Mouse (Mus musculus): ENCODE results near the gene Rorc.

The Rorc gene

GRCm38 (mm10) chr3:94377028-94377923 lies 4.7 kb downstream of the Rorc start:
- in situ Hi-C loops (cut with MboI): no loop called here

- in situ Hi-C loops (cut with MboI): no loop called here
Measured at GRCm38 (mm10) chr3:94379831-94380510, 7.4 kb downstream of the Rorc start.

GRCm38 (mm10) chr3:94382308-94382707 lies 9.7 kb downstream of the Rorc start:
- in situ Hi-C loops (cut with MboI): no loop called here

GRCm38 (mm10) chr3:94383476-94383875 lies 10.9 kb downstream of the Rorc start:
- in situ Hi-C loops (cut with MboI): no loop called here

GRCm38 (mm10) chr3:94386671-94387070 lies 14.1 kb downstream of the Rorc start:
- in situ Hi-C loops (cut with MboI): no loop called here

- in situ Hi-C loops (cut with MboI): no loop called here
Measured at GRCm38 (mm10) chr3:94387391-94387790, 14.8 kb downstream of the Rorc start.

GRCm38 (mm10) chr3:94388047-94388446 lies 15.5 kb downstream of the Rorc start:
- in situ Hi-C loops (cut with MboI): no loop called here

GRCm38 (mm10) chr3:94389420-94389819 lies 16.8 kb downstream of the Rorc start:
- in situ Hi-C loops (cut with MboI): no loop called here

GRCm38 (mm10) chr3:94391001-94391400 lies 18.4 kb downstream of the Rorc start:
- in situ Hi-C loops (cut with MboI): no loop called here

- in situ Hi-C loops (cut with MboI): no loop called here
Measured at GRCm38 (mm10) chr3:94392128-94392527, 19.5 kb downstream of the Rorc start.

GRCm38 (mm10) chr3:94393049-94393448 lies 20.5 kb downstream of the Rorc start:
- in situ Hi-C loops (cut with MboI): no loop called here

GRCm38 (mm10) chr3:94396336-94396735 lies 23.7 kb downstream of the Rorc start:
- in situ Hi-C loops (cut with MboI): no loop called here

- in situ Hi-C loops (cut with MboI): no loop called here
Measured at GRCm38 (mm10) chr3:94396851-94397250, 24.3 kb downstream of the Rorc start.

- in situ Hi-C loops (cut with MboI): no loop called here
Measured at GRCm38 (mm10) chr3:94398217-94398616, 25.6 kb downstream of the Rorc start, which contains the start of gene Lingo4. Lingo4 (plus strand) TSS chr3:94398517.

GRCm38 (mm10) chr3:94398943-94399481 lies 26.4 kb downstream of the Rorc start:
- in situ Hi-C loops (cut with MboI): no loop called here

GRCm38 (mm10) chr3:94399663-94400310 lies 27.2 kb downstream of the Rorc start:
- in situ Hi-C loops (cut with MboI): no loop called here

GRCm38 (mm10) chr3:94402451-94402850 lies 29.9 kb downstream of the Rorc start:
- in situ Hi-C loops (cut with MboI): no loop called here

GRCm38 (mm10) chr3:94404366-94405054 lies 31.9 kb downstream of the Rorc start:
- in situ Hi-C loops (cut with MboI): no loop called here

- in situ Hi-C loops (cut with MboI): no loop called here
Measured at GRCm38 (mm10) chr3:94405561-94405960, 33.0 kb downstream of the Rorc start.

- in situ Hi-C loops (cut with MboI): no loop called here
Measured at GRCm38 (mm10) chr3:94412530-94412929, 39.9 kb downstream of the Rorc start.

GRCm38 (mm10) chr3:94413031-94413679 lies 40.6 kb downstream of the Rorc start, which contains the start of gene Tdrkh:
Tdrkh (plus strand) TSS chr3:94413273.
- in situ Hi-C loops (cut with MboI): no loop called here

All from mature B cell (primary cell).